Mouse (Mus musculus) gastrocnemius, adult 18-20 months (tissue): ENCODE measurements around the gene Prkce. TPM values are rescaled to one million over a fixed set of nuclear protein-coding genes. Genes with fewer than 3 reads are reported as not detected.

Experiments
- DNase-seq: peaks from one replicate; pipeline ENCODE4 v3.0.0; 2021; ENCODE audit warnings: low spot score
- total RNA-seq, 2 experiments: library from RNA; stranded (reverse); gene quantifications; 2 replicates each; pipeline ENCODE4 v1.2.3; 2021

Prkce gene
- total RNA-seq, 2 experiments from 2014 or later = 11.6 to 12.3 TPM

DNA sequence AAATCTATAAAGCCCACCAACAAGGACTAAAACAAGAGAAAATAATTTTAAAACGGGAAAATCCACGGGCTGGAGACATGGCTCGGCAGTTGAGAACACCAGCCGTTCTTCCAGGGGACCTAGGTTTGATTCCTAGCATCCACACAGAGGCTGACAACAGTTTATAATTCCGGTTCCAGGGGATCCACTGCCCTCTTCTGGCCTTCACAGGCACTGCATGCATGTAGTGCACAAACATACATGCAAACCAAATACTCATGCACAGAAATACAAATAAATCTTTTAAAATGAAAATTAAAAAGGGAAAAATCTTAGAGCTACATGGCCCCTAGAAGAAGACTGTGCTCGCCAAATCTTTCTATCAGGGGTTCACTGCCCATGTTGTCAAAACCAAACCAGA, 87.4 kb downstream of the Prkce start:
- DNase-seq = no peak

DNA sequence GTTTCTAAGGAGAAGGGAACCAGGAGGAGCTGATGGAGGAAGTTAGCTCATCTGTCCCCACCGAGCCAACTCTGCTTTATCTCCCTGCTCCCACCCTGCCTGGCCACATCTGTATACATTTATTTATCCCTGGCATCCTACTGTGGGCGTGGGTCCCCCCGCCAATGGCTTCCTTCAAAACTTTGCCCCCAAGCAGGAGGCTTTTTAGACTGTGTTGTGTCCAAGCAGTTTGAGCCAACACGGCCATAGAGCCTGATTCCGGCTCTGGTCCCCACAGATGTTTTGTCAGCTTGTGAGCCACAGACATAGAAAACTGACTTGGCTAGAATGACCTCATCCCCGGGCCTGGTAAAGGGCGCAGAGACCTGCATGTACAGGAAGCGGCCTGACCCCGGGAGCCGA, 89.1 kb downstream of the Prkce start:
- DNase-seq = no peak

DNA sequence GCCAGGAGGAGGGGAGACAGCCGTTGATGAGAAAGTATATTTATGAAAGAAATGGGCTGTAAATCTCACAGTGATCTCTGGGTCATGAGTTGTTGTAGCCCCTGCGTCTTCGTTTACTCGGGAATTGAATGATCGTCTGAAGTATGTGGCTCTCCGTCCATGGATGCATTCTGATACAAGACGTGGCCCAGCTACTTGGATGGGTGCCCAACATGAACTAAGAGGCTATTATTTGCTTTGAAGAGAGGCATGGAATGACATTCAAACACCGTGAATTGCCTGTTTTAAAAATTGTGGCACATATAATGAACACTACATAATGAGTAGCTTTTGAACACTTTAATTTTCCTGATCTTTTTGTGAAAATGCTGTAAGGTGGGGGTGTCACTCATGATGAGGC, 93.5 kb downstream of the Prkce start:
- no peak for DNase-seq

- DNase-seq = no peak
These were observed 96.5 kb downstream of the Prkce start for GRCm38 (mm10) chr17:86263985-86264649.

DNA sequence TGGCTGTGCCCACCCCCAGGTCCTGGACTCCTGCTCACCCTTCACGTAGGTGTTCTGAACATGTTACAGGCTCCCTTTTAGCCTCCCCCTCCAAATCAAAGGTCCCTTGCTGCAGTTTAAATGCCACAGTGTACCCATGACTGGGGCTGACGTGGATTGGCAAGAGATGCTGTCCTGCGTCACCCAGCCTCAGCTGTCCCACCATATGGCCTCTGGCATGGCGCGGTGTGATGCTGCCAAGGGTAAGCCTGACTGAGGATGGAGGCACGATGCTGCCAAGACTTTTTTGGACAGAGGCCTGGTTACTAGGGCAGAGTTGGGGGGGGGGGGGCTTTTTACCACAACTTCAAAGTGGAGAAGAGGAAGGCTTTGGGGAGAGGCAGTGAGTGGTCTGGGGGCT, 98.5 kb downstream of the Prkce start:
- DNase-seq = no peak

GRCm38 (mm10) chr17:86267126-86267760, 99.7 kb downstream of the Prkce start:
- peak; percentile 37 for DNase-seq

DNA sequence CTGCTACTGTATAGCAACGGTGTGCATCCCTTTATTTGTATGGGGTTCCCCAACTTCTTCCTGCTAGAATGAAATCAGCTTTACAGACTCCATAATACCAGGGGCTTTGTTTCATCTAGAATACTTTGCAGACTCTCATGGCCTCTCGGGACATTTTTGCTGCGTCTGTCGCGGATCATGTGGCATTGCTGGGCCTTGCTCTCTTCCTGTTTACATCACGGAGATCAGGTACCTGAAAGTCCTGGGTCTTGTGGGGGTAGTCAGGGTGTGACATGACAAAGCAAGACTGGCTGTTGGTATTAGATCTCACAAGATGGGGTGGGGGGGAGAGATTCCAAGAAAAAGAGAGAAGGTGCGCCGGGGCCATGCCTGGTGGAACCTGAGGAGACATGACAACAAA, 102.1 kb downstream of the Prkce start:
- no peak for DNase-seq

- no peak for DNase-seq
These were observed 102.9 kb downstream of the Prkce start for GRCm38 (mm10) chr17:86270523-86270922.

DNA sequence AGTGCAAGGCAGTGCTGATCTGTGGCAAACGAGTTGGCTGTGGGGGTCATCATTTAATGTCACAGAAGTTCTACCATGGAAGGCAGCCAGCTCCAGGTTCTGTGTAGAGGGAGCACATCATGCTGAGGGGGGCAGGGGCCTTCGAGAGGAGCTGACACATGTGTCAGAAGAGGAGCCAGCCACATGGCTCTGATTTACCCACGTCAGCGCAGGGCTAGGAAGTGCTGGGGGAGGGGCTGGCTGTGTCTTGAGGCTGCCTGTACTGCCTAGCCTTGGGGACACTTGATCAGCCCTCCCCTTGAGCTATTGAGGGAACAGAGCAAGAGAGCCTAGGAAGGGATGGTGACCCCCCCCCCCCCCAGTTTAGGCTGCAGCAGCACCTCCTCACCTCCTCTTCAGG, 103.7 kb downstream of the Prkce start:
- DNase-seq = peak; percentile 38

GRCm38 (mm10) chr17:86272961-86273360, 105.4 kb downstream of the Prkce start:
- DNase-seq = no peak

DNA sequence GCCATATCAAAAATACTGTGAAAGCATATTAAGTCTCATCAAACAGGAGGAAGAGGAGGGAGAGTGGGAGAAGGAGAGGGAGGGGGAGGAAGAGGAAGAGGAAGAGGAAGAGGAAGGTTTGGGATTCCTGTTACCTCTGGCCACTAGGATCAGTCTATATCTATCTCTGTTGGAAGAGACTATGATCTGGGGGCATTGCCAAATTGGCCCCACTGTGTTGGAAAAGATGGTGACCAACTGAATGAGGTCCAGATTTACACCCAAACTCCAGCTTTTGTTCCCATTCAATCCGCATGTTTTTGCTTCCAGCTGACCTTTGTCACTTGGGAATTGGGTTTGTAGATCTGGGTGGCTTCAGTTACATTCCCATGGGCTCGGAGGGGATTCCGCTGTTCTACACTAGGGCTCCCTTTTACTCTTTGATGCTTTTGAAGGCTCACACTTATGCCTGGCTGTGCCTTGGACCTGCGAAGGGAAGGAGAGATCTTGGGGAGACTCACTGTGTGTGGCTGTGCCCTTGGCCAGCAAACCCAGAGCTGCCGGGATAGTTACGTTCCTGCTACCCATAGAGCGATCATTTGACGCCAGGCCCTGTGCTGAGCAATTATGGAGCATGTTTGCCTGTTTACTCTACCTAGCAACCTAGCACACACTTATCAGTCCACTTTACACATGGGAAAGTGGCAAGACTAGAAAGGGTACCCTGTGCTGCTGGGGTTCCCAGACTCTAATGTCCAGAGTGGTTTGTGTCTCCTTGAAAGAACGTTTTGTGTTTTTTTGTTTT, 106.2 kb downstream of the Prkce start:
- DNase-seq = no peak

GRCm38 (mm10) chr17:86274350-86274744, 106.8 kb downstream of the Prkce start:
- DNase-seq = no peak

GRCm38 (mm10) chr17:86276381-86276780, 108.8 kb downstream of the Prkce start:
- no peak for DNase-seq

GRCm38 (mm10) chr17:86277032-86277798, 109.6 kb downstream of the Prkce start:
- no peak for DNase-seq

DNA sequence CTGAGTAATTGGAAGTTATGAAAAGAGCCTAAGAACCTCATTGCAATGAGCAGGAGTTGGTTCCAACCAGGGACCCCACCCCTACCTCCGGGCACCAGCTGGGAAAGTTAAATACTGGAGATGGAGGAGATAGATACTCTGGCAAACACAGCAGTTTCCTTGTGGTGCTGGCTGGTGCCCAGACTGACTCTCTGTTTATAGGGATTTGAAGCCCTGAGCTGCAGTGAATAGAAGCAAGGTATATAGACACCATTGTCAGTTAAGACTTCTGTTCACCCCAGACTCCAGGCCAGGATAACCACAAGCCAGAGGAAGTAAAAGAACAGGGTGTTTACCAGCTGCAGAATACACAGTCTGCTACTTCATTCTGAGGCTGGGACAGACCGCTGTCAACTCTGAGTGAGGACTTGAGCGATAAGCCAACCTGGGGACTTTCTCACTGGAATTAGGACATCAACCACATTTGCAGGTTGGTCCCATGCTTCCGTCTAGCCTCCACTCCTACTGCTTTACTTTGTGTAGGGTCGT, 110.5 kb downstream of the Prkce start:
- no peak for DNase-seq

DNA sequence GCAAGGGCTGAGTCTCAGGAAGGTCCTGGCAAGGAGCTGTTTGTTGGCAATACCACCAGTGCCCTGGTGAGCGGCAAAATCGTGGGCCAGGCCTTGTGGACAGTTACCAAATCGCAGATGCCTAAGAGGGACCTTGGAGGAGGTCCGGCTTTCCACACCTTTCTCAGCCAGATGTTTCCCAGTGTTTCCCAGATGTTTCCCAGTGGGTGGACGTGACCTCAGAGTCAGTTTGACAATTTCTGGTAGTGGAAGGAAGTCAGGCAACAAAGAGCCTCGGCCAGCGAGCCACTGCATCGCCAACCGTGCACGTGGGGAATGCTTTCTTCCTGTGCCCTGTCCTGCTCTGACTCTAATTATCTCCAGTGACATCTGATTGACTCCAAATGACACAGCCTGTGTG, 112.2 kb downstream of the Prkce start:
- DNase-seq = no peak

GRCm38 (mm10) chr17:86283741-86284140, 116.2 kb downstream of the Prkce start:
- DNase-seq = no peak

DNA sequence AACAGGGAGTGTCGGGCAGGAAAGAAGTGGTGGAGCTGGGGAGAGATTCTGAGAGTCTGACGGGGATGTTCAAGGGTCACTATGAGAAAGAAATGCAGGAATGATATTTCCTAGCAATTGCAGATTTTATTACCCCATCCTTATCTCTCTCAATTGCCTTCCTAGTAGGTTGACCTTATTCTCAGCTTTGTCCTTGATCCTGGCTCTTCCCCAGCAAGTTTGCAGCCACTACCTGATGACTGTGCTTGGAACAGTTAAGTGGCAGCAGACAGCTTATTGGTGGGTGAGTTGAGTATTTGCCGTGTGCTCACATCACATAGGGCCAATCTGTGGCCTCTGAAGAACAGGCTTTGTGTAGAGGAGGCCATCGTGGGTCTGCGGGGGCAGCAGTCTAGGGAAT, 117.5 kb downstream of the Prkce start:
- DNase-seq = no peak

DNA sequence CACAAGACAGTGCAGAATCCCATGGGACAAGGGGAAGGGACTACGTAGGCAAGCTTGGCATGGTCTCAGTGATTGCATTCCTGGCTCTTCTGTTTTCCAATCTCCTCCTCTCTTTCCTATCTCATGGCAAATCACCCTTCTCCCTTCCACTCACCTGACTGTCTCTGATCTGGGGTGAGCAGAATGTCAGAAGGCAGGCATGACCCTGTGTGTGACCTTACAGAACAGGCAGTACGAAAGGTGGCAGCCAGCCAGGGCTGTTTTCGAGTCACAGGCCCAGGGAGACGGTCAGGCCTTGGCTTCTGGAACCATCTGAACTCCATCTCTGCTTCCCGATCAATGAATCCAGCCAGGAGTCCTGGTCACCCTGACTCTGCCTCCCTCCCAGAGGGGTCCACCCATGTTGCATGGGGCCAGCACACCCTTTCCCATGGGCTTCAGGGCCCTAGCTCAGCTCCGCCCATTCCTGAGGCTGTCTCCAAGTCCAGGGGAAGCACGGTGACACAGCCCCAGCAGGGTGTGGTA, 119.2 kb downstream of the Prkce start:
- peak; percentile 52 for DNase-seq

GRCm38 (mm10) chr17:86292711-86293110, 125.1 kb downstream of the Prkce start:
- no peak for DNase-seq

DNA sequence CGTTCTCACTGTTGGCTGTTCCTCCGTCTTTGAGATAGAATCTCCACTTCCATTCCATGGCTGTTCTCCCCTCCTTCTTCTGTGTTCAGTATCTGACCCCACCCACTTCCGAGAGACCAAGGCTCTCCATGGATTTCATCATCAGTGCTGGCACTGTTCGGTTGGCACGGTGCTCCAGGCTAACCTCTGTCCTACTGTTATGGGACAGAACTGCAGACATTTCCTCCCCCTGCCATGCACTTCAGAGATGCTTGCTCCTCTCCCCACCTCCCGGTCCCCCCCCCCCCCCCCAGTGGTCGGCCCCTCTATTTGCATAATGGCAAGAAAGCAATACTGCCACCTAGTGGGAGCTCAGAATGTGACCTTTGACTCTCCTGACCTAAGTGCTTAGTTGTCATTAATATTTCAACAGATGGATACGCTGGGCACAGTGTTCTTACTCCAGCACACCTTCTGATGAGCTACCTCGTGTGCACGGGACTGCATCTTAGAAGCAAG, 125.7 kb downstream of the Prkce start:
- DNase-seq = peak; percentile 75
